ENCODE assay signal across 32 mouse cellular contexts in genomic region chr2:78268705-78269104, GRCm38 (mm10).
"Had no signal": no experiment of that assay in that cellular context is flagged by ENCODE, and none has a peak within 500 bp of the region (broad histone marks: within the 10 kb centered on the region; RNA-seq: fewer than 3 reads in every experiment).

No protein-coding gene starts in this region.

- H3K27me3 ChIP-seq: limb, embryonic 12.5 days; limb, embryonic 13.5 days; limb, embryonic 15.5 days; liver, embryonic 12.5 days; liver, embryonic 13.5 days; liver, embryonic 15.5 days; lung, embryonic 15.5 days; megakaryocyte, embryonic 14.5 days; midbrain, embryonic 12.5 days; midbrain, embryonic 13.5 days; midbrain, embryonic 15.5 days; neural tube, embryonic 12.5 days had no signal

- H3K36me3 ChIP-seq: limb, embryonic 10.5 days; limb, embryonic 12.5 days; limb, embryonic 13.5 days; limb, embryonic 15.5 days; liver, embryonic 12.5 days; liver, embryonic 13.5 days; liver, embryonic 15.5 days; lung, embryonic 15.5 days; midbrain, embryonic 10.5 days; midbrain, embryonic 12.5 days; midbrain, embryonic 13.5 days; midbrain, embryonic 15.5 days; neural tube, embryonic 12.5 days had no signal

- H3K4me3 ChIP-seq: limb, embryonic 10.5 days; limb, embryonic 12.5 days; limb, embryonic 13.5 days; limb, embryonic 15.5 days; liver, embryonic 12.5 days; liver, embryonic 13.5 days; liver, embryonic 15.5 days; lung, embryonic 15.5 days; megakaryocyte, embryonic 14.5 days; midbrain, embryonic 10.5 days; midbrain, embryonic 12.5 days; midbrain, embryonic 13.5 days; midbrain, embryonic 15.5 days; myocyte; neural tube, embryonic 12.5 days had no signal

- H3K4me2 ChIP-seq: limb, embryonic 12.5 days; limb, embryonic 13.5 days; limb, embryonic 15.5 days; liver, embryonic 11.5 days; liver, embryonic 12.5 days; liver, embryonic 13.5 days; liver, embryonic 15.5 days; lung, embryonic 14.5 days; lung, embryonic 15.5 days; midbrain, embryonic 11.5 days; midbrain, embryonic 12.5 days; midbrain, embryonic 13.5 days; midbrain, embryonic 15.5 days; neural tube, embryonic 12.5 days had no signal

- H3K4me1 ChIP-seq: limb, embryonic 10.5 days; limb, embryonic 12.5 days; limb, embryonic 13.5 days; limb, embryonic 15.5 days; liver, embryonic 12.5 days; liver, embryonic 13.5 days; liver, embryonic 15.5 days; lung, embryonic 15.5 days; megakaryocyte, embryonic 14.5 days; midbrain, embryonic 10.5 days; midbrain, embryonic 12.5 days; midbrain, embryonic 13.5 days; midbrain, embryonic 15.5 days; neural tube, embryonic 12.5 days had no signal

- H3K9me3 ChIP-seq: limb, embryonic 10.5 days; limb, embryonic 13.5 days; limb, embryonic 15.5 days; liver, embryonic 12.5 days; liver, embryonic 13.5 days; liver, embryonic 15.5 days; lung, embryonic 15.5 days; midbrain, embryonic 10.5 days; midbrain, embryonic 12.5 days; midbrain, embryonic 13.5 days; midbrain, embryonic 15.5 days; neural tube, embryonic 12.5 days had no signal

- ATAC-seq: liver, embryonic 12.5 days; liver, postnatal 0 days; lung, postnatal 0 days; midbrain, embryonic 13.5 days; midbrain, embryonic 15.5 days; midbrain, embryonic 16.5 days had no signal

- H3K9ac ChIP-seq: limb, embryonic 12.5 days; limb, embryonic 13.5 days; limb, embryonic 15.5 days; liver, embryonic 12.5 days; liver, embryonic 13.5 days; liver, embryonic 14.5 days; liver, embryonic 15.5 days; liver, postnatal 0 days; lung, embryonic 14.5 days; lung, embryonic 15.5 days; midbrain, embryonic 12.5 days; midbrain, embryonic 13.5 days; midbrain, embryonic 15.5 days; neural tube, embryonic 12.5 days had no signal

- H3K27ac ChIP-seq: limb, embryonic 10.5 days; limb, embryonic 12.5 days; limb, embryonic 13.5 days; limb, embryonic 15.5 days; liver, embryonic 12.5 days; liver, embryonic 13.5 days; liver, embryonic 14.5 days; liver, embryonic 15.5 days; lung, embryonic 15.5 days; macrophage; midbrain, embryonic 10.5 days; midbrain, embryonic 12.5 days; midbrain, embryonic 13.5 days; midbrain, embryonic 15.5 days; neural tube, embryonic 12.5 days had no signal

- DNase-seq: left cerebral cortex, postnatal 4 days; liver; liver, embryonic 13.5 days; liver, postnatal 0 days; lung, adult 18-20 months; lung, adult 2 months; lung, embryonic 14.5 days; lung, postnatal 10 days; lung, postnatal 14 days; lung, postnatal 36 days; lung, postnatal 4 days; midbrain, embryonic 14.5 days had no signal
